Mouse (Mus musculus) limb, embryonic 13.5 days (tissue): ENCODE data around the gene Sprr2k. TPM values are rescaled to one million over a fixed set of nuclear protein-coding genes. Genes with fewer than 3 reads are reported as not detected.
"Not testable (repeated sequence)": the region's sequence is repeated elsewhere in the genome, so short reads cannot be mapped to it uniquely, and the experiment has no call there.

Experiments
- ATAC-seq: fragments of 200-750 bp; cut with Nextera tagmentation; 2 replicates; pipeline ENCODE4 v1.8.0; 2017; ENCODE audit warnings: low read depth, moderate number of reproducible peaks, moderate TSS enrichment; ENCODE audit not compliant: low FRiP score
- H3K27ac ChIP-seq: fragments of 300-500 bp; sonication (generic); 2 replicates; pipeline ENCODE4 v1.5.1; 2015; ENCODE audit warnings: inconsistent platforms, mild to moderate bottlenecking, moderate library complexity
- H3K27me3 ChIP-seq: fragments of 300-500 bp; sonication (generic); 2 replicates; pipeline ENCODE4 v1.6.1; 2015; ENCODE audit warnings: mild to moderate bottlenecking, inconsistent platforms
- H3K36me3 ChIP-seq: fragments of 300-500 bp; sonication (generic); 2 replicates; pipeline ENCODE4 v1.6.1; 2015; ENCODE audit warnings: inconsistent platforms, mild to moderate bottlenecking, moderate library complexity
- H3K4me1 ChIP-seq: fragments of 300-500 bp; sonication (generic); 2 replicates; pipeline ENCODE4 v1.6.1; 2015; ENCODE audit warnings: inconsistent platforms
- H3K4me2 ChIP-seq: fragments of 300-500 bp; sonication (generic); replicated peaks from 2 replicates; pipeline ENCODE4 v1.6.1; 2015; ENCODE audit warnings: inconsistent platforms, mild to moderate bottlenecking, moderate library complexity
- H3K4me3 ChIP-seq: fragments of 300-500 bp; sonication (generic); 2 replicates; pipeline ENCODE4 v1.5.1; 2015; ENCODE audit warnings: moderate library complexity, mild to moderate bottlenecking, inconsistent platforms
- H3K9ac ChIP-seq: fragments of 300-500 bp; sonication (generic); 2 replicates; pipeline ENCODE4 v1.6.1; 2015; ENCODE audit warnings: mild to moderate bottlenecking, inconsistent platforms
- H3K9me3 ChIP-seq: fragments of 300-500 bp; sonication (generic); 2 replicates; pipeline ENCODE4 v1.6.1; 2016; ENCODE audit warnings: inconsistent platforms
- polyA plus RNA-seq: library from polyadenylated mRNA; unstranded; fragments of >200 nt; fragmentation: Nextera tagmentation; extraction: Ambion mirVana; gene quantifications from 2 replicates; pipeline ENCODE4 v1.2.1, GENCODE M21; 2015

The Sprr2k gene
- polyA plus RNA-seq, 1 experiment from 2014 or later = not detected

GRCm38 (mm10) chr3:92481249-92481648 lies 48.9 kb downstream of the Sprr2k start:
- H3K27ac ChIP-seq, H3K27me3 ChIP-seq, H3K4me2 ChIP-seq, H3K36me3 ChIP-seq, ATAC-seq, H3K9me3 ChIP-seq, H3K4me3 ChIP-seq, H3K9ac ChIP-seq, H3K4me1 ChIP-seq: not testable (repeated sequence)

Other genes with a start within 250 kb of the Sprr2k start
- 0.14 and 0.15 TPM in 2 replicates for gene Sprr2a1, start 216.8 kb upstream of the Sprr2k start, polyA plus RNA-seq
- gene Sprr2a2, start 216.7 kb upstream of the Sprr2k start, polyA plus RNA-seq = 4.4 and 5.1 TPM in 2 replicates
- 0.34 TPM in 1 of 2 replicates, not detected in the other for gene Sprr2a3, start 147.2 kb upstream of the Sprr2k start, polyA plus RNA-seq
- gene Sprr2b, start 116.0 kb upstream of the Sprr2k start, polyA plus RNA-seq = not detected in 2 replicates
- not detected in 2 replicates for gene Sprr2d, start 93.4 kb upstream of the Sprr2k start, polyA plus RNA-seq
- not detected in 2 replicates for gene Sprr2e, start 80.4 kb upstream of the Sprr2k start, polyA plus RNA-seq
- not detected in 2 replicates for gene Sprr2f, start 67.4 kb upstream of the Sprr2k start, polyA plus RNA-seq
- gene Sprr2h, start 46.9 kb upstream of the Sprr2k start, polyA plus RNA-seq = not detected in 2 replicates
- gene Sprr2i, start 24.6 kb upstream of the Sprr2k start, polyA plus RNA-seq = not detected in 2 replicates
- gene Sprr2j-ps, start 14.5 kb upstream of the Sprr2k start, polyA plus RNA-seq = not detected in 2 replicates
- gene Gm9774, start 3.2 kb upstream of the Sprr2k start, polyA plus RNA-seq = 8.9 and 9.6 TPM in 2 replicates
- 0.24 TPM in 1 of 2 replicates, not detected in the other for gene Sprr1b, start 6.2 kb downstream of the Sprr2k start, polyA plus RNA-seq
- gene Sprr3, start 26.1 kb downstream of the Sprr2k start, polyA plus RNA-seq = not detected in 2 replicates
- 0.49 and 0.67 TPM in 2 replicates for gene Sprr1a, start 53.3 kb downstream of the Sprr2k start, polyA plus RNA-seq
- gene Sprr4, start 67.9 kb downstream of the Sprr2k start, polyA plus RNA-seq = not detected in 2 replicates
- not detected in 2 replicates for gene 2310046K23Rik, start 101.9 kb downstream of the Sprr2k start, polyA plus RNA-seq
- gene Ivl, start 141.2 kb downstream of the Sprr2k start, polyA plus RNA-seq = not detected in 2 replicates
- not detected in 2 replicates for gene Smcp, start 156.4 kb downstream of the Sprr2k start, polyA plus RNA-seq
- gene 2210017I01Rik, start 174.9 kb downstream of the Sprr2k start, polyA plus RNA-seq = not detected in 2 replicates
- not detected in 2 replicates for gene Lce6a, start 189.1 kb downstream of the Sprr2k start, polyA plus RNA-seq
- not detected in 2 replicates for gene Lce1a1, start 215.7 kb downstream of the Sprr2k start, polyA plus RNA-seq
- not detected in 2 replicates for gene Lce1b, start 224.3 kb downstream of the Sprr2k start, polyA plus RNA-seq
- not detected in 2 replicates for gene Lce1a2, start 237.7 kb downstream of the Sprr2k start, polyA plus RNA-seq
- not detected in 2 replicates for gene Lce1c, start 246.7 kb downstream of the Sprr2k start, polyA plus RNA-seq